Mouse (Mus musculus) bone marrow macrophage, adult 2 months (primary cell): Measurements from ENCODE around the gene Dnah17. TPM values are rescaled to one million over a fixed set of nuclear protein-coding genes. Genes with fewer than 3 reads are reported as not detected.

Experiments used
- H3K27ac ChIP-seq: 2 replicates; pipeline ENCODE4 v1.5.1; 2012; ENCODE audit warnings: low read depth, low read length; ENCODE audit not compliant: insufficient read depth
- H3K4me1 ChIP-seq: 2 replicates; pipeline ENCODE4 v1.6.1; 2012; ENCODE audit warnings: low read length; ENCODE audit not compliant: control insufficient read depth, insufficient read depth
- H3K4me3 ChIP-seq: 2 replicates; pipeline ENCODE4 v1.5.1; 2012; ENCODE audit warnings: mild to moderate bottlenecking, low read length, moderate library complexity; ENCODE audit not compliant: insufficient read depth
- CTCF ChIP-seq: IDR thresholded peaks from 2 replicates; pipeline ENCODE4 v1.5.1; 2012; ENCODE audit warnings: low read depth, mild to moderate bottlenecking, low read length, moderate library complexity
- POLR2A ChIP-seq: IDR thresholded peaks from 2 replicates; pipeline ENCODE4 v1.6.1; 2012; ENCODE audit warnings: mild to moderate bottlenecking, low read depth, low read length, borderline replicate concordance
- polyA plus RNA-seq: library from polyadenylated mRNA; stranded (reverse); fragments of >200 nt; gene quantifications from 2 replicates; pipeline ENCODE4 v1.2.4, GENCODE M21; 2012; ENCODE audit not compliant: missing spikeins, insufficient read depth, insufficient read length

The Dnah17 gene
- polyA plus RNA-seq, 1 experiment: 0.29 TPM

GRCm38 (mm10) chr11:118075035-118075522 lies 55.4 kb downstream of the Dnah17 start:
- Histone ChIP-seq H3K4me1 (no peaks in the 10 kb centered on the region), H3K4me3 (no peak overlapping the region), H3K27ac (no peak overlapping the region)
- TF ChIP-seq POLR2A: no peak
- TF ChIP-seq CTCF: no peak

DNA sequence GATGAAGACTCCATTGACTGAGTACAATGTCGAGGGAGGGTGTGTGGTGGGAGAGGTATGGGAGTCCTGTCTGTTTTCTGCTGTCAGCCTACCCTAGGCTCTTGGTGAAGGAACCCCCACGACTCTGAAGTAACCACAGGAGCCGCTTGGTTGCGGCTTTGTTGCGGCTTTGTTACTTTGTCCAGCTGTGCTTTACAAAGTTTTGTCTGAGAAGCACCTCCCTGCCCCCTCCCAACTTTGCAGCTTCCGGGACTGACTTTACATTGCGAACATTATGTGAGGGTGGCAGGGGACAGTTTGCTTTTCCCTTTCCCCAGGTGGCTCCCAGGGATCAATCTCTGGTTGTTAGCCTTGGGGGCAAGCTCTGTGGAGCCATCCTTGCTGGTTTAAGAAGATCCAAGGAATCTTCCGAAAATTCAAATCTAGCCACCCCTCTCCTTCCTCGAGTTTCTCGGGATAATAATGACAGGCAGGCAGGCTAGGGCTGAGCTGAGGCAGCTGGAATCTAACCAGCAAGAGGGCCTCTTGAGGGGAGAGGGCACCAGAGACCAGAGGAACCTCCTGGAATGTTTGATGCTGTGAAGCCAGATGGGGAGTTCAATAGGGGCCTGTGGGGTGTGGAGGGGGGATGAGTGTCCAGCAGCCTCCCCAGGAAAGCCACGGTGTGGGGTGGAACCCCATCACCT lies 59.1 kb downstream of the Dnah17 start:
- H3K27ac ChIP-seq: no peak overlapping the region
- no peak for TF ChIP-seq POLR2A
- TF ChIP-seq CTCF: no peak
- no peak overlapping the region for H3K4me3 ChIP-seq
- no peaks in the 10 kb centered on the region for H3K4me1 ChIP-seq

DNA sequence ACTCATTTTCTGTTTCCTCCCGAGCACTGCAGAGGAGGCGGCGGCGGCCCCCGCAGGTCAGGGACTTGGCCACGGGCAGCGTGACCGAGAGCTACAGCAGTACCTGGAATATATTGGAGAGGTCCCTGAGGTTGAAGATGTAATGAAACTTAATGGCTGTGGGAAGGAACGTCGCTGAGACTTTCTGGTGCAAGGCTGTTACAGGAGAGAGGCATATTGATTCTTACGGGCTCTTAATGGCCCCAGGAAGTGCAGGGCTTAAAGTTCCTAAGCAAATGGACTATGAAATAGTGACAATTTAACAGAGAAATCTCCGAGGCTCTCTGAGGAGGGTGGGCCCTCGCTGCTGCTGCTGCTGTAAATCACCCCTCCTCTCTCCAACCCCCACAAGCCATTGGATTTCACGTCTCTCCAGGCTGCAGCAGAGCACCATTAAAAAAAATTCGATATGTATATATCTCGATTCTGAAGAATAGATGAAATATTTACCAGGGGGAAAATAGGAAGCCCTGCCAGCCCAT lies 61.6 kb downstream of the Dnah17 start:
- H3K27ac ChIP-seq: no peak overlapping the region
- TF ChIP-seq CTCF (no peak), POLR2A (no peak)
- H3K4me1 ChIP-seq: no peaks in the 10 kb centered on the region
- H3K4me3 ChIP-seq: no peak overlapping the region

DNA sequence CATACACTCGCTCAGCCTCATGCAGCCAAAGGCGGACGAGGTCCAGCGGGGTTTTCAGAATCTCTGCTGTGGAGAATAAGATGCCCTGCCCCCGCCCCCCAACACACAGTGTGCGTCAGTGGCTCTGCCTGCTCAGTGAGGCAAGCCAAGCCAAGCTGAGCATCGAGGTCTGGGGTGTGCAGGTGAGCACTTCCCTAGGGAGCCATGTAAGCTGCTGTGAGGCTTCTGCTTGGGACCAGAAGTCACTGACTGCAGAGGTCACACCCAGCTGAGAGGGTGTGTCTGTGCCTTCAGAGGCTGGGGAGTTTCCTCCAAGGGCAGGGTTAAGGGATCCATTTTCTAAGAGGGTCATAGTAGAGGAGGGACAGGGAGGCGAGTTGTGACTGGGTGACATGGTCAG lies 62.8 kb downstream of the Dnah17 start:
- TF ChIP-seq POLR2A (no peak), CTCF (no peak)
- Histone ChIP-seq H3K4me1 (no peaks in the 10 kb centered on the region), H3K27ac (no peak overlapping the region), H3K4me3 (no peak overlapping the region)

DNA sequence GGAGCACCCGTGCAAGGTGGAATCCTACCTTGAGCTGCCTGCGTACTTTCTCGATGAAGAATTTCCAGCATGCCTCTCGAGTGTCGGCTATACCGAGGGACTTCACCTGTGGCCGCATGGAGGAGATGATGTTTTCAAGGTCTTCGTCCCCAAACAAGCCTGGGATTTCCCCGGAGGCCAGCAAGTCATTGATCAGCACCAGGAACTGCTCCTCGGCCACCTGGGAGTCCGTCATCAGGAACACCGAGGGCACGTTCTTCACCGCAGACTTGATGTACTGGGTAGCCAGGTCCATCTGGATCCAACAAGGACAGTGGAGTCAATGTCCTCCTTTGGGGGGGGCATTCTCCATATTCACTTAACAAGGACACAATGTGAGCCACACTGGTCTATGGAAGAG lies 70.4 kb downstream of the Dnah17 start:
- Histone ChIP-seq H3K4me3 (no peak overlapping the region), H3K27ac (no peak overlapping the region), H3K4me1 (no peaks in the 10 kb centered on the region)
- TF ChIP-seq POLR2A (no peak), CTCF (no peak)

GRCm38 (mm10) chr11:118058872-118059271 lies 71.6 kb downstream of the Dnah17 start:
- no peak for TF ChIP-seq CTCF
- no peak for TF ChIP-seq POLR2A
- no peak overlapping the region for H3K4me3 ChIP-seq
- no peak overlapping the region for H3K27ac ChIP-seq
- no peaks in the 10 kb centered on the region for H3K4me1 ChIP-seq

- Histone ChIP-seq H3K4me3 (no peak overlapping the region), H3K4me1 (no peaks in the 10 kb centered on the region), H3K27ac (no peak overlapping the region)
- TF ChIP-seq POLR2A: no peak
- TF ChIP-seq CTCF: no peak
These were observed 72.1 kb downstream of the Dnah17 start for GRCm38 (mm10) chr11:118058367-118058766.

GRCm38 (mm10) chr11:118050174-118050573 lies 80.3 kb downstream of the Dnah17 start:
- Histone ChIP-seq H3K4me1 (no peaks in the 10 kb centered on the region), H3K27ac (no peak overlapping the region), H3K4me3 (no peak overlapping the region)
- no peak for TF ChIP-seq CTCF
- no peak for TF ChIP-seq POLR2A

DNA sequence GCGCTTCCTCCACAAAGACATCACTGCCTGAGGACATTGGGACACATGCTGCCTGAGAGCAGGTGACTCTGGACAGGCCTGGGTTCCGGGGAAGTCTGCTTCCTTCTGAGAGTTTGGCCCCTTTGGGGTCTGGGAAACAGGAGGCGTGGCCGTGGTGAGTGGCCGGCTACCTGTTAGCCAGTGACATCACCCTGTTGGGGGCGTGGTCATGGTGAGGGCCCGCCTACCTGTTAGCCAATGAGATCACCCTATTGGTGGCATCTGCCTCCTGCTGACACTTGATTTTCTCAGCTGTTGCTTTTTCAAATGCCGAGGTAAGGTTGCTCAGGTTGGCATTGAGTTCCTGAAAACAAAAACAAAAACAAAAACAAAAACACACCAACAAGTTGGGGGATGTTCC lies 80.8 kb downstream of the Dnah17 start:
- Histone ChIP-seq H3K4me1 (no peaks in the 10 kb centered on the region), H3K4me3 (no peak overlapping the region), H3K27ac (no peak overlapping the region)
- TF ChIP-seq POLR2A (no peak), CTCF (no peak)

DNA sequence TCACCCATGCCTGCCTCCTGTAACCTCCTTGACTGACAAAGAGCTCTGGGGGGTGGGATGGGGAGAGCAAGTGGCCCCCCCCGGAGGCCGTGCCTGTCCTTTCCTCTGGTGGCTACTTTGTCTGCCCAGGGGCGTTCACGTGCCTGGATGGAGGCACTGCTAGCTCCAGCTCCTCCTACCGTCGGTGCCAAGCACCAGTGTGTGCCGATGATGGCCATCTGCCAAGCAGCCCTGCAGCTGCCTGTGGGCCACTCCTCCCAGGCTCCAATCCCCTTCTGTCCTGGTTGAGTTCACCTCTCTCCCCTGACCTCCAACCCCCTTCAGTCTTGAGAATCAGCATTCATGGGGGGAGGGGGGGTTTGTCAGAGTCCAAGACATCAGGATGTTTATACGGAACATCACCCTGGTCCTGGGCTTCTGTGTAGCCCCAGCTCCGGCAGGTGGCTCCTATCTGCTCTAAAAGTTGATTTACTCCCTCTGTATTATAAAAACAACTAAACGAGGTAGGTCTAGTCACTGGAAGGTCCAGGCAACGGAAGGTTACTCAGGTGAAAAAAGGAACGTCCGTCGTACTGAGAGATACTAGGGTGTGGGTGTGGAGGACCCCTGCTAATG lies 87.0 kb downstream of the Dnah17 start:
- H3K27ac ChIP-seq: no peak overlapping the region
- no peak for TF ChIP-seq POLR2A
- TF ChIP-seq CTCF: no peak
- no peak overlapping the region for H3K4me3 ChIP-seq
- no peaks in the 10 kb centered on the region for H3K4me1 ChIP-seq
